Mouse (Mus musculus): Measurements from ENCODE around the gene Ube2r2. TPM values are rescaled to one million over a fixed set of nuclear protein-coding genes. Genes with fewer than 3 reads are reported as not detected.

Ube2r2 gene
- total RNA-seq, 2 experiments from 2014 or later = 64.3 to 108 TPM

DNA sequence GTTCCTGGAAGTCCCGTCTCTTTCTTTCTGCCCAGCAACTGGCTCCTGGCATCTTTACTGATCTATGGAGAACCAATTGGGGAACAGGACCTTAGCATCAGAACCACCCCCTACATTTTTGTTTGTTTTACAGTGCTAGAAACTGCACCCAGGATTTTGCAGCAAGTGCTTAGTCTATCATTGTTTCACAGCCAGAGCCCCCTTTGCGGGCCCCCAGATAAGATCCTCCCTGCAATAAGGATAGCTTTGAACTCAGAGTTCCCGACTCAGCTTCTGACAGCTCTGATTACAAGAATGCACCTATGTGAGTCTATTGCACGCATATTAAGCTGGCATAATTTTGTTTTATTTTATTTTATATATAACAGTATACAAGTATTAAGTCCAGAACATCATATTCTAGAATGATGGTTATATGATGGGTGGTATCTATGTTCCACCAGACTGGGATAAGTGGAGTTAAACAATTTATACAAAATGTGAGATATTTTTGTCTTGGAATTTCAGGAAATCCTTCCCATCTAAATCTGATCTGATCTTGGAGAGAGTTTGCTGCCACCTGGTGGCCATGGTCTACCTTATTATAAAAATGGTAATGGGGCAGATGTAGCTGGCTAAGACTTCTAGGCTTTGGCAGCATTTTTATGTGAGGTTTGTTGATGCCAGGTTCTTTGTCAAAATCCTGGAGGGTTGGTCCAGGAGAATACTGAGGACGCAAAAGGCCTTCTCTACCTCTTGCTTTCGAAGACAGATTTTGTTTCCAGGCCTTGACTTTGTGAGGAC is 30.3 kb downstream of the Ube2r2 start:
- peak; percentile 59; the same call in 1 of the 2 replicates for ATAC-seq (replicated peaks; ENCODE audit: low FRiP score, poor library complexity, severe bottlenecking)

DNA sequence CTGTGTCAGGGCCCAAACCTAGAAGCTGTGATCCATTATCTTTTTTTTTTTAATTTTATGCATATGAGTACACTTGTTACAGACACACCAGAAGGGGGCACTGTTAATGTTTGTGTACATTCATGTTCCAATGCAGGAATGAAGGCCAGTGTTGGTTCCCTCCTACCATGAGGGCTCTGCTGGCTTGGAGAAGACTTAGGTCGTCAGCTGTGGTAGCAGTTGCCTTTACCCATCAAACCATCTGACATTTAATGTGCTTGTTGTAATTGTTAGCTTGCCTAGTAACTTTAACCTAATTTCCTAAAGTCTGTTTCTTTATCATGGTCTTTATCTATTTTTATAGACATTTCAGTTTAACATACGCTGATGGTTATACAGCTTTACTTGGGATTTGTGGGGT is 35.4 kb downstream of the Ube2r2 start:
- ATAC-seq (replicated peaks; ENCODE audit: low FRiP score, poor library complexity, severe bottlenecking) = no peak

GRCm38 (mm10) chr4:41174631-41175030 is 39.1 kb downstream of the Ube2r2 start:
- no peak for ATAC-seq (replicated peaks; ENCODE audit: low FRiP score, poor library complexity, severe bottlenecking)

DNA sequence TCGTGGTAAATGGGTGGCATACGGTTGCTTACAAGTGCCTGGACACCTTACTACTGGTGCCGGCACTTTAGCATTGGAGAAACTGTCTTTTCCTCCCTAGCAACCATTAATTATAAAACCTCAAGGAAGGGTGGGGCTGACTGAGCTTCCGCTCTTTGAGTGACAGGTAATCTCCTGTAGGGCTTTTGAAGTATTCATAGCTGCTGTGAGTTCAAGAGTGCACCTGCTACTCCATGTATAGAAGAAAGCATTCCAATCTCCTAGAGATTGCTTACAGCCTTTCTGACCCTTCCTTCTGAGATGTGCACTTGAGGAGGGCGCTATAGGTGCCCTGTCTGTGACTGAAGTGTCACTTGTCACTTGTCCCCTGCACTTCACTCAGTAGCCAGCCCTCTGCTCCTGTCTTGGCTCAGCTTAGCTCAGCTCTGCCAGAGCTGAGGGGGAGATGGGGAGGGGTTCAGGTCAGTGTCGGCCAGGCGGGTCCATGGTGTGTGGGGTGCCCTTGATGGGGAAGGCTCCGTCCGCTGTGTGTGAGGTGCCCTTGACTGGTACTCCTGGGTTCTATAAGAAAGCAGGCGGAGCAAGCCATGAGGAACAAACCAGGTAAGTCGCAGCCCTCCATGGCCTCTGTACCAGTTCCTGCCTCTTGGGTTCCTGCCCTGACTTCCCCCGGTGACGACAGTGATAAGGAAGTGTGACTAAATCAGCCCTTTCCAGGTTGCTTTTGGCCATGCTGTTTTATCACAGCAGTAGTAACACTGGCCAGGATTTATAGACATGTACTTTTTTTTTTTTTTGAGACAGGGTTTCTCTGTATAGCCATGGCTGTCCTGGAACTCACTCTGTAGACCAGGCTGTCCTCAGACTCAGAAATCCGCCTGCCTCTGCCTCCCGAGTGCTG is 44.5 kb downstream of the Ube2r2 start:
- ATAC-seq (replicated peaks; ENCODE audit: low FRiP score, poor library complexity, severe bottlenecking) = 0 out of 2 replicates have a peak, but pooled peaks have one; percentile 32

GRCm38 (mm10) chr4:41189809-41190208 is 54.3 kb downstream of the Ube2r2 start:
- ATAC-seq (replicated peaks; ENCODE audit: low FRiP score, poor library complexity, severe bottlenecking) = no peak

- ATAC-seq (replicated peaks; ENCODE audit: low FRiP score, poor library complexity, severe bottlenecking) = no peak
Measured at GRCm38 (mm10) chr4:41192544-41193512, 57.3 kb downstream of the Ube2r2 start.

DNA sequence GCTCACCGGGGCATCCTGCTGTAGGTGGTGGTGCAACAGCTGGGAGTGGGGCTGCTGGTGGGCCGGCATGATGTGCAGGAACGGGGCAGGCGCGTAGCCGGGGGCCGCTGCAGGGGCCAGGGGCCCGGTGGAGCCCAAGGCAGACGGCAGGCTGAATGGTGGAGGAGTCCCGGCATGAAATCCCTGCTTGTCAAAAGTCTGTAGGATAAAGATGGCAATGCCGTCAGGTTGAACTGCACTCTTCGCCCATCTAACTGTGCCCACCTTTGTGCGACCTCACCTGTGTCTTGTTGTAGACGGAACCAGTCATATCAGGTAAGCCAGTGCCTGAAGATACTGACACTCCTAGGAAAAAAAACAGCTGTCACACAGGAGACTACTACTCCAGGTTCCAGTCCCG is 59.8 kb downstream of the Ube2r2 start:
- ATAC-seq (replicated peaks; ENCODE audit: low FRiP score, poor library complexity, severe bottlenecking) = no peak

DNA sequence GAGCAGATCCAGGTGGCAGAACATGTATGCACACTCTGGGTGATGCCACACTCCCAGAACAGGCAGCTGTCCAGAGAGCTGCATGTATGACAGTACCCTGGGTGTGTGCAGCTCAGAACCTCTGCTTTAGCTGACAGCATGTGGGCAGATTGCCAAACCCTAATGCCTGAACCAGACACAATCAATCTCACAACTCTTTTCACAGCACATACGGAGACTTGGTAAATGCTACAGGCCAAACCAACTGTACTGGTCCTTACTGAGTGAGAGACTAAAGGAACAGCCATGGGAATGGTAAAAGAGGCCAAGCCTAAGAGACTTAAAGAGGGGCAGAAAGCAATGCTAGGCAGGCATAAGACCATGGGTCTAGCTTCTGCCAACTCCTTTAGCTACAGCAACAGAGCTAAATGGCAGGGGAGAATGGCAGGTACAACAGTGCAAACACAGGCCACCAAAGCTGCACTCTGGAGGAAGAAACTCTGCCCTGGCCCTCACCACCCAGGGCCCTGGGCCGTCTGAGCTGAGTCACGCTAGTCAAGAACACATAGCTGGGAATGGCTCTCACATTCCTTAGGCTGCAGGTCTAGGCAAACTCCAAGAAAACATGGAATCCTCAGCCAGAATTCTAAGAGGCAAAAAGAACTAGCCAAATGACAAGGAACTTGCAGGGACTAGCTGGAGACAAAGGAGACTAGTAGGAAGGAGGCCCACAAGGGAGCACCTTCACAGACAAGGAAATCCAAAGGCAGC is 61.5 kb downstream of the Ube2r2 start:
- no peak for ATAC-seq (replicated peaks; ENCODE audit: low FRiP score, poor library complexity, severe bottlenecking)

DNA sequence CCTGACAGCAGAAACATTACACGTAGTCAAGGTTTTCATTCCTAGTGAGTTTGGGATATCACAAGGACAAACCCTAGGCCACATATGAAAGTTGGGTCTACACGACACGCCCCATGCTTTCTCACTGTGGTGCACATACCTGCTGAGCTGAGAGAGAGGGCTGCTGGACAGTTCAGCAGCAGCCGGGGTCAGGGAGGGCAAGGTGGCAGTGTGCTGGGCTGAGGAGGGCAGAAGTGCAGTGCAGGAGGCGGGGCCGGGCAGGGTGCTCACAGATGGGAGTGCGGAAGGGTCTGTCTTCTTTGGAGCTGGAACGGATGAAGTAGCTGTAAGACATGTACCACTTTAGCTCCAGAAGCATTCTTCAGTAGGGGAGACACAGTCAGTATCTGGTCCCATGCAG is 66.6 kb downstream of the Ube2r2 start:
- ATAC-seq (replicated peaks; ENCODE audit: low FRiP score, poor library complexity, severe bottlenecking) = no peak

GRCm38 (mm10) chr4:41205751-41206150 is 70.2 kb downstream of the Ube2r2 start:
- no peak for ATAC-seq (replicated peaks; ENCODE audit: low FRiP score, poor library complexity, severe bottlenecking)

- ATAC-seq (replicated peaks; ENCODE audit: low FRiP score, poor library complexity, severe bottlenecking) = no peak
Measured at GRCm38 (mm10) chr4:41208050-41208449, 72.5 kb downstream of the Ube2r2 start.

- ATAC-seq (replicated peaks; ENCODE audit: low FRiP score, poor library complexity, severe bottlenecking) = peak; percentile 66; the same call in 1 of the 2 replicates
Measured at GRCm38 (mm10) chr4:41225412-41225811, 89.9 kb downstream of the Ube2r2 start.

- ATAC-seq (replicated peaks; ENCODE audit: low FRiP score, poor library complexity, severe bottlenecking) = peak; percentile 59; the same call in 1 of the 2 replicates
Measured at GRCm38 (mm10) chr4:41226351-41226750, 90.8 kb downstream of the Ube2r2 start.

GRCm38 (mm10) chr4:41235621-41236020 is 100.1 kb downstream of the Ube2r2 start:
- no peak for ATAC-seq (replicated peaks; ENCODE audit: low FRiP score, poor library complexity, severe bottlenecking)

- no peak for ATAC-seq (replicated peaks; ENCODE audit: low FRiP score, poor library complexity, severe bottlenecking)
Measured at GRCm38 (mm10) chr4:41240916-41241315, 105.4 kb downstream of the Ube2r2 start.

All from erythroid progenitor cell, adult 5-6 weeks (primary cell).